Mouse (Mus musculus): ENCODE data around the gene Fam129a. TPM values are rescaled to one million over a fixed set of nuclear protein-coding genes. Genes with fewer than 3 reads are reported as not detected.

Fam129a gene
- polyA plus RNA-seq, 1 experiment, result 6.7 TPM

- DNase-seq (ENCODE audit: low read depth, low spot score), result no peak
- WGBS, result 27% methylated on average over 12 of the region's 12 CpGs
Measured at GRCm38 (mm10) chr1:151685666-151686309, 114.8 kb downstream of the Fam129a start.

GRCm38 (mm10) chr1:151686696-151687095 is 115.7 kb downstream of the Fam129a start:
- 28% methylated on average over 8 of the region's 8 CpGs for WGBS
- DNase-seq (ENCODE audit: low read depth, low spot score), result no peak

GRCm38 (mm10) chr1:151689032-151689431 is 118.0 kb downstream of the Fam129a start:
- 61% methylated on average over 5 of the region's 5 CpGs for WGBS
- DNase-seq (ENCODE audit: low read depth, low spot score), result no peak

GRCm38 (mm10) chr1:151689561-151689960 is 118.6 kb downstream of the Fam129a start:
- 30% methylated on average over 8 of the region's 8 CpGs for WGBS
- DNase-seq (ENCODE audit: low read depth, low spot score), result no peak

GRCm38 (mm10) chr1:151690061-151690460 is 119.1 kb downstream of the Fam129a start:
- DNase-seq (ENCODE audit: low read depth, low spot score), result no peak
- WGBS, result 68% methylated on average over 6 of the region's 6 CpGs

GRCm38 (mm10) chr1:151690583-151691193 is 119.7 kb downstream of the Fam129a start:
- 59% methylated on average over 7 of the region's 7 CpGs for WGBS
- DNase-seq (ENCODE audit: low read depth, low spot score), result no peak

GRCm38 (mm10) chr1:151692867-151693266 is 121.9 kb downstream of the Fam129a start:
- peak; percentile 73 for DNase-seq (ENCODE audit: low read depth, low spot score)
- WGBS, result 15% methylated on average over 6 of the region's 6 CpGs

- no peak for DNase-seq (ENCODE audit: low read depth, low spot score)
- WGBS, result 83% methylated on average over 7 of the region's 7 CpGs
Measured at GRCm38 (mm10) chr1:151696751-151697150, 125.8 kb downstream of the Fam129a start.

- DNase-seq (ENCODE audit: low read depth, low spot score), result no peak
- WGBS, result 85% methylated on average over 7 of the region's 7 CpGs
Measured at GRCm38 (mm10) chr1:151697901-151698641, 127.1 kb downstream of the Fam129a start.

GRCm38 (mm10) chr1:151699363-151699762 is 128.4 kb downstream of the Fam129a start:
- 65% methylated on average over 7 of the region's 7 CpGs for WGBS
- DNase-seq (ENCODE audit: low read depth, low spot score), result no peak

GRCm38 (mm10) chr1:151702816-151703215 is 131.8 kb downstream of the Fam129a start:
- DNase-seq (ENCODE audit: low read depth, low spot score), result no peak
- WGBS, result 45% methylated on average over 1 of the region's 1 CpGs

GRCm38 (mm10) chr1:151705723-151706396 is 134.9 kb downstream of the Fam129a start:
- no peak for DNase-seq (ENCODE audit: low read depth, low spot score)
- WGBS, result 46% methylated on average over 11 of the region's 11 CpGs

GRCm38 (mm10) chr1:151706397-151706752 is 135.4 kb downstream of the Fam129a start:
- DNase-seq (ENCODE audit: low read depth, low spot score), result no peak
- WGBS, result 82% methylated on average over 3 of the region's 3 CpGs

- no peak for DNase-seq (ENCODE audit: low read depth, low spot score)
- WGBS, result 14% methylated on average over 13 of the region's 13 CpGs
Measured at GRCm38 (mm10) chr1:151708966-151709733, 138.2 kb downstream of the Fam129a start.

- WGBS, result 37% methylated on average over 2 of the region's 2 CpGs
Measured at GRCm38 (mm10) chr1:151709734-151710022, 138.7 kb downstream of the Fam129a start.

GRCm38 (mm10) chr1:151710424-151711055 is 139.6 kb downstream of the Fam129a start:
- 50% methylated on average over 5 of the region's 5 CpGs for WGBS
- no peak for DNase-seq (ENCODE audit: low read depth, low spot score)

More at GRCm38 (mm10) chr1:151709734-151710022, 138.7 kb downstream of the Fam129a start:
- no peak for DNase-seq (ENCODE audit: low read depth, low spot score)

- WGBS, result 82% methylated on average over 7 of the region's 7 CpGs
- DNase-seq (ENCODE audit: low read depth, low spot score), result no peak
Measured at GRCm38 (mm10) chr1:151711062-151711461, 140.1 kb downstream of the Fam129a start.

- 79% methylated on average over 5 of the region's 5 CpGs for WGBS
- no peak for DNase-seq (ENCODE audit: low read depth, low spot score)
Measured at GRCm38 (mm10) chr1:151712664-151713063, 141.7 kb downstream of the Fam129a start.

GRCm38 (mm10) chr1:151713622-151714021 is 142.6 kb downstream of the Fam129a start:
- DNase-seq (ENCODE audit: low read depth, low spot score), result no peak
